Mouse (Mus musculus): Measurements from ENCODE around the gene Cd101. TPM values are rescaled to one million over a fixed set of nuclear protein-coding genes. Genes with fewer than 3 reads are reported as not detected.

The Cd101 gene
- total RNA-seq (2022): under 1 TPM; 0.12 to 0.31 (median 0.22) TPM

DNA sequence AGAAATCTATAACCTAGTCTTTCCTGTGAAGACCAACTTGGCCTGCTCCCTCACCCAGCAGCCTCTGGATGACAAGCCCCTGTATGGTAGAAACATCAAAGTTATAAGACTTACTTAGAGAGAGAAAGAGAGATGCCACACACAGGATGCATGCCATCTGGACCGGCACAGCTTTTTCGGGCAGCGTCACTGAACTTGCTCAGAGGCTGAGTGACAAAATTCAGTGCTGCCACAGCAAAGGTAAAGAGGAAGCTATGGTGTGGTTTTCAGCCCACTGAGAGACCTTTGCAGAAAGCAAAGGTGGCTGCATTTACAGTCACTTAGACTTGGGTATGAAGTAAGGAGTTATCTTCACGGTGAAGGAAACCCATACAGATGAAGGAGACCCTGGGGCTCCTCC lies at the start of gene Cd101:
Gene Cd101 (minus strand): TSS at position 218 of the 400 bp plus-strand sequence.
- DNase-seq (ENCODE audit: low spot score): no peak

GRCm38 (mm10) chr3:101078344-101078743 lies 49.0 kb upstream of the Cd101 start:
- peak; percentile 53 for DNase-seq (ENCODE audit: low spot score)

GRCm38 (mm10) chr3:101077710-101078100 lies 48.3 kb upstream of the Cd101 start:
- no peak for DNase-seq (ENCODE audit: low spot score)

GRCm38 (mm10) chr3:101076966-101077709 lies 47.8 kb upstream of the Cd101 start:
- no peak for DNase-seq (ENCODE audit: low spot score)

GRCm38 (mm10) chr3:101075866-101076265 lies 46.5 kb upstream of the Cd101 start:
- DNase-seq (ENCODE audit: low spot score): peak; percentile 9

- DNase-seq (ENCODE audit: low spot score): no peak
These were observed 44.0 kb upstream of the Cd101 start for GRCm38 (mm10) chr3:101073384-101073783.

- DNase-seq (ENCODE audit: low spot score): no peak
These were observed 43.3 kb upstream of the Cd101 start for GRCm38 (mm10) chr3:101072506-101073215.

- DNase-seq (ENCODE audit: low spot score): no peak
These were observed 42.2 kb upstream of the Cd101 start for GRCm38 (mm10) chr3:101071576-101071975.

GRCm38 (mm10) chr3:101070796-101071235 lies 41.5 kb upstream of the Cd101 start:
- DNase-seq (ENCODE audit: low spot score): peak; percentile 64

- peak; percentile 79 for DNase-seq (ENCODE audit: low spot score)
These were observed 41.0 kb upstream of the Cd101 start for GRCm38 (mm10) chr3:101070230-101070795.

GRCm38 (mm10) chr3:101068701-101069100 lies 39.3 kb upstream of the Cd101 start:
- DNase-seq (ENCODE audit: low spot score): no peak

DNA sequence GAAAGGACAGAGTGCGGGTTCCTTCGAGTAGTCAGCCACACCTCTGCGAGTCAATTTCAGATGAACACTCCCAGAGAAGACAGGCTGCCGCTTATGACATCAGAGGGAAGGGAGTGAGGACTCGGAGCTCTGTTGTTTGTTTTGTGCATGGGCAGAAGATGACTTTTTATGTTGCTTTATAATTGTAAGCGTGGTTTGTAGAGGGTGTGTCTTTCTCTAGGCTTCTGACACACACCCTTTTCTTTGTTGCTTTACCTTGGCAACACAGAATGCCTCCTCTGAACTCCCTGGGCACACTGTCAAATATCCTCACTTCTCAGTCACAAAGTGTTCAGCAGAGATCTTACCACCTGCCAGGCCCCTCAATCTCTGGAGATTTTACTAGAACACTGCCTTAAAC lies 36.8 kb upstream of the Cd101 start:
- DNase-seq (ENCODE audit: low spot score): no peak

DNA sequence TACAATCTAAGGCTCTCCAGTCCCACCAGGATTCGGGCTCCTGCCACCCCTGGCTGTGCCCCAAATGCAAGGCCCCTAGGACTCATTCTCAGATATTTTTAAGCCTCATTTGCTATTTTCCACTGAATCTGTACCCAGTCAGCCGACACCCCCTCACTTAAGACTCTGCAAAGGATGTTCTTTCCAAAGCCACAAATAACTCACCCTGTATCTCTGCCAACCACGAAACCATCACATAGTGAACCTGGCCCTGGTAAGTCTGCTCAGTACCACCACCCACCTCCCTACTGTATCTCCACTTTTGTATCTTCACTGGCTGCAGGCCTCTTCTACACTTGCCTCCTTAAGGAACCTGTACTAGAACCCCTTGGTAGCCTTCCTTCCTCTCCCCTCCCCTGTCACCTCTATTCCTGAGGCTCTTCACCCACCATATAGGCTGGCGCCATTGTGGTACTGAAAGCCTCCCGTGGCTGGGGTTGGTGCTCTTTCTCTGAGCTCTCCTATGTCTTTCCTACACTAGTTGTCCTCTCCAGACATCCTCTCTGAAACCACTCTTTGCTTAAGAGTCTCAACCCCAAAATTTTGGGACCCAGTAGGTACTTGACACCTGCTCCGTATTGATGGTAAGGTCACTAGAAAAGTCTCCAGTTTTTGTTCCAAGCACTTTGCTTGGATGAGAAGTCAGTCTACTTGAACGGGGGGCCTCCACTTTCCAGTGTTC lies 32.7 kb upstream of the Cd101 start:
- DNase-seq (ENCODE audit: low spot score): no peak

GRCm38 (mm10) chr3:101059214-101059613 lies 29.9 kb upstream of the Cd101 start:
- DNase-seq (ENCODE audit: low spot score): no peak

DNA sequence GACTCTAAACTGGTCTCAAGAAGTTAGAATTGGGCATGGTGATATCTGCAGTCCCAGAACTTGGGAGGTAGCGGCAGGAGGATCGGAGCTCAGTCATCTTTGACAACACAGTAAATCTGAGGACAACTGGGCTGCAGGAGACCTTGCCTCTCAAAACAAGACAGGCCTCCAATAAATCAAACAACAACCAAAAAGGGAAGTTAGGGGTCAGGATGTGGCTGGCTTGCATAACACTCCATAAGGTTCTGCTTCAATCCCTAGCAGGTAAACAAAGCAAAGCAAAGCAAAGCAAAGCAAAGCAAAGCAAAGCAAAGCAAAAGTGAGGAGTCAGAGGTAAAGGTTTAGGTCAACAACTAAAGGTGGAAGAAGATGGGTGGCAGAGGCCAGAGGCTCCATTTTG lies 28.8 kb upstream of the Cd101 start:
- no peak for DNase-seq (ENCODE audit: low spot score)

- no peak for DNase-seq (ENCODE audit: low spot score)
These were observed 25.9 kb upstream of the Cd101 start for GRCm38 (mm10) chr3:101055216-101055615.

DNA sequence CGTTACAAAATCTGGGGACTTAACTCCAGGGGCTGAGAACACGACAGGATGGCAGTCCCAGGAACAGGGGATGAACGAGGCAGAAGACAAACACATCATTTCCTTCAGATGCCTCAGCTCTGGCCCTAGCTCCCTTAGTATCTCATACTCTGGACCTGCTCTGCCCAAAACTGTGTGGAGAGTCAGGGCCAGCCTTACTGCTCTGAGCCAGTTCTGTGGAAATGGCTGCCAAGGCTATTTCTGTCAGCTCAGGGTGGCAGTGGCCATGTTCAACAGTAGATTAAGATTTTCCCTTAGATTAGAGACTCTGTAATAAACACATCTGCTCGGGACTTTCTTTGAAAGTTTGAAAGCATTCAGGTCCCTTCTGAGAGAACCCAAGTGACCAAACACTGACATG lies 22.2 kb upstream of the Cd101 start:
- no peak for DNase-seq (ENCODE audit: low spot score)

- no peak for DNase-seq (ENCODE audit: low spot score)
These were observed 20.6 kb upstream of the Cd101 start for GRCm38 (mm10) chr3:101049997-101050396.

DNA sequence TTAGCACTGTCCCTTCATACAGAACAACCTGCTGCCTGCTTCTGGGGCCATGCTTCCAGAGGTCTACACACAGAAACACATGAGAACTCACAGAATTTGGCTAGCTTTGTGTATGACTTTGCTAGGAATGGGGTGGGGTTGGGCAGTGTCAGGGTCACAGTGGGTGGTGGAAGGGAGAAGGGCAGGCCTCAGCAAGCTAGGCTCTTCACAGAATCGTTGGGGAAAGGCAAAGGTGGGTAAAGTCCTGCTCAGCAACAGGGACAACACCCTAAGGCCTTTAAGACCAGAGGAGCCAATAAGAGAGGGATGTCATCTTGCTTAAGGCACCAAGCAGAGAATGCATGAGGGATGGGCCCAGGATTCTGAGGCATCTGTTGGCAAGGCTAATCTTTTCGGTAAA lies 19.4 kb upstream of the Cd101 start:
- DNase-seq (ENCODE audit: low spot score): no peak

DNA sequence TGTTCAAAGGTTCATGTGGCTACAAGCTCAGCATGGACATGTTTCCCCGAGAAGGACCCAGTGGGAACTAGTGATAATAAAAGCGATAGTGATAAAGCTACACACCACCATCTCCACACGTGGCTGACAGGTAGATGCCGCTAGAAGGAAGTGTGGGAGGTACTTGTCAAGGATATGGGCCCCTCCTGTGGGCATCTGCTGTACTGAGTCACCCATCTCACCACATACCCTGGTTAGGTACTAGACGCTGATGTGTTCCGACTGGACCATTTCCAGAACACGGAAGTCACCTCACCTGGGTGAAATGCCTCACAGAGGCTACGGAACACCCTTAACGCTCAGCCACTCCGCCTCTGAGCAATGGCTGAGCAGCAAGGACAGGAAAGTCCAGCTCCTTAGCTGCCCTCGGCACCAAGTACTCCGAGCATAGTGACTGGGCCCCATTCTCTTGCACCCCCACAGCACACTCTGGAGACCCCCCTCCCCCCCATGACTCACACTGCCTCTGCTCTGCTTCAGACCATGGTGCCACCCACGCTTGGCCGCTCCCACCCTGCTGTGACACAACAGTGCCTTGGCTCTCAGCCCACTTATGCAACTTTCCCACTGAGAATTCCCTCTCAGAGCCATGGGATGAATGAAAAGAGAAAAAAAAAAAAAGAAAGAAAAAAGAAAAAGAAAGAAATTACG lies 18.4 kb upstream of the Cd101 start:
- DNase-seq (ENCODE audit: low spot score): peak; percentile 76

DNA sequence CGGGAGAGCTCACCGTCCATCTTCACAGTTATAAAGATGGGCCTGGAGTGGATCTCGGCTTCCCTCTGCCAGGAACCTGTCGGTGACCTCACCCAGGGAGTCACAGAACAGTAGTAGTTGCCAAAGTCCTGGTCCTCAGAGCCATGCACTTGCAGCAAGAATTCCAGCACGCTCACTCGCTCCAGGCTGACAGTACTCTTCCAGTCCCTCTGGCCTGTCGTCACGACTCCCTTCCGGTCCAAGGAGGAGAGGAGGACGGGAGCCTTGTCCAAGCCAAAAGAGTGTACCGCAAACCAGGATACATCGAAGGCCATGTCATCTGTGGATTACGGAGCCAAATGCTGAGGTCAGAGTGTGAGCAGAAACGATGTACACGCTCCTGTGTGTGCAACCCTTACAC lies 16.1 kb upstream of the Cd101 start:
- DNase-seq (ENCODE audit: low spot score): peak; percentile 71

DNA sequence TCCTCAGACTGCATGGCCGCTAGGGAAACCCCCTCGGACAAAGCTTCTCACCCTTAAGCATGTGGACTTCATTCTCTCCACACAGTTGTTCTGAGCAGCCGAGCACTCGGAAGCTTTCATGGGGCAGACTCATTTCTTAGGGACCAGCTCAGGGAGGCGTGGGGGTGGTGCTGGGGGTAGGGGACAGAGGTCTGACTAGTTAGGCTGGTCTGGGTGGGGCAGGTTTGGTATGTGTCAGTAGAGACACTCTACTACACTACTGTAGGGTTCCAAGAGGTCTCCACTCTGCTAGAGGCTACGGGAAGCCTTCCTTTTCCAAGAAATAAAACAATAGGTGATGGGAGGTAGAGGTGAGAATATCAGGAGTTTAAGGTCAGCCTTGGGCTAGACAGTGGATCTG lies 15.3 kb upstream of the Cd101 start:
- DNase-seq (ENCODE audit: low spot score): no peak
